Mouse (Mus musculus): ENCODE measurements around the gene Kcnma1. TPM values are rescaled to one million over a fixed set of nuclear protein-coding genes. Genes with fewer than 3 reads are reported as not detected.
A peak's percentile ranks its signal among the peaks of the same experiment; 100 is the strongest.

Gene Kcnma1
- total RNA-seq, 4 experiments from 2014 or later = 54.5 to 65.3 (median 57.1) TPM

DNA sequence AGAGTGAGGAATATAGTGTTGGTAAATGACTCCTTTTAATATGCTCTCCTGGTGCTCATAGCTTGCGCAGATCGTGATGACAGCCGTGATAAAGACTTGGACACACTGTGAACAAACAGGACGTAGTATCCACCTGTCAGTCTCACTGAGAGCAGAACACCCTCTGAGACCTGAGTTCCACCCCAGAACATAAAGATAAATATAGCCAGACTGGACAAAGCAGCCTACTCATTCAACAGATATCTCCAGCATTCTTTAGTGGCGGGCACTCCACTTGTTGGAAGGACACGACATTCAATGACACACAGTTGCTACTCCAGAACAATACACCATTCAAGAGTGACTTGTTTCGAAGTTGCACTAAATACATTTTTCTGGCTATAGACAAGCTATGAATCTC is 408.6 kb downstream of the Kcnma1 start:
- no peak for DNase-seq (ENCODE audit: low spot score in 2 of 2)

DNA sequence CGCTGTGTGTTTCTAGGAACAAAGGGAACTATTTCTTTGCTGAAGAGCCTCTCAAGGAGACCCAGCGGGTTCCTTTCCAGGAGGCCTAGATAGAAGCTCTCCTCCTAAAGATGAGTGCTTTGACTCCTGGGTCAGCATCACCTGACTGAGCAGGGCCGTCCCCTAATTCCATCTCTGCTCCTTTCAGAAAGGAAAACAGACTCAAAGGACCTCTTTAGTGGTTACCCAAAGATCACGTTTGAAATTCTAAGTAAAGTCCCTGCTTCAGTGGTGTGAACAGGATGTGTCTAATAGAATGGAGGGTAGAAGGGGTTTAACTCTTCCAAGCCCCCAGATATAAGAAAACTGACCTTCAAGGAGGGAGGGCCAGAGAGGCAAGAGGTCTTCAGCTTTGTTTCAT is 411.4 kb downstream of the Kcnma1 start:
- DNase-seq (ENCODE audit: low spot score in 2 of 2) = no peak

- DNase-seq (ENCODE audit: low spot score in 2 of 2) = no peak
These were observed 412.2 kb downstream of the Kcnma1 start for GRCm38 (mm10) chr14:23602054-23602453.

- no peak for DNase-seq (ENCODE audit: low spot score in 2 of 2)
These were observed 419.7 kb downstream of the Kcnma1 start for GRCm38 (mm10) chr14:23594629-23595028.

GRCm38 (mm10) chr14:23592826-23593447 is 421.4 kb downstream of the Kcnma1 start:
- DNase-seq (ENCODE audit: low spot score in 2 of 2) = no peak

DNA sequence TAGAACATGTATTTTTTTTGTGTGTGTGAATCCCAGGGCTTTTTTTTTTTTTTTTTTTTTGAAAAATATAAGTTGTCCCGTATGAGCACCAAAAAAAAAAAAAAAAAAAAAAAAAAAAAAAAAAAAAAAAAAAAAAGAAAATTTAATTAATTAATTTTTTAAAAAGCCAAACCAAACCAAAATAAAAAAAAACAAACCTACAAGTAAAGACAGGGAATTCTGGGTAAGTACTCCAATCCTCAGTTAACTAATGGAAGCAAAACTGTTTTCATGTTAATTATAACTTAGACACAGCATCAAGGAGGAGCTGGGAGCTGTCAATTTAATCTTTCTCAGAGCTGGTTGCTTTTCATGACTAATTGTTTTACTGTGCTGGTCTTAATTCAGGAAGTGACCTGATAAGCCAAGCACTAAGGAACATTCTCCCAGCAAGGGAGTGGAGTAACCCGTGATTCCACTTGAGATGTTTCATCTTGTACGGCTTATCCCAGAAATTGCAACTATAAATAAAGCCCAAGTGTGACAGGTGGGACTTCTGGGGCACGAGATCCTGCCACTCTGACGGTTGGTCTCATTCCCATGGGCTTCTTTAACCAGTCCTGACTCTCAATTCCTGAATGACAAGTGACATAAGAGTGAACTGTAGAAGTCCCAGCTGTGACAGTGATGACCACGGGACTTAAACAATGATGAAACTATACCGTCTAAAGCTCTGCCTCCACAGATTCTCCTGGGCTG is 424.4 kb downstream of the Kcnma1 start:
- no peak for DNase-seq (ENCODE audit: low spot score in 2 of 2)

- no peak for DNase-seq (ENCODE audit: low spot score in 2 of 2)
These were observed 426.8 kb downstream of the Kcnma1 start for GRCm38 (mm10) chr14:23587451-23587850.

- DNase-seq (ENCODE audit: low spot score in 2 of 2) = peak in 1 of 2 experiments; percentile 7
These were observed 431.1 kb downstream of the Kcnma1 start for GRCm38 (mm10) chr14:23583235-23583634.

DNA sequence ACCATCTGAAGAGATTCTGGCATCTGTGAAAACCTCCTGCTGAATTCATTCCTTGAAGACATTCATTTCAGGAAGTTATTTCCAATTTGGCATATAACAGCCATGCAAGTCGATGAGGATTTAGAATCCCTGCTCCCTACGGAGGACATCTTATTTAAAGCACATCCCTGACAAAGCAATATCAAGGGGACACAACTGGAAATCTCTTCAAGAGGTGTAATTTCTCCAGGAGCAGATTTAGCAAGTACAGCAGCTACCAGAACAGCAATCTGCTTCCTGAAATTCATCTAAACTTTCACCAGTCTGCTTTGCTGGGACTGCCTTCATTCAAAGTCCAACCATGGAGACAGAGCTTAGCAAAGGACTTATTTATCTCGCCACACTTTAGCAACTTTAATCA is 433.0 kb downstream of the Kcnma1 start:
- no peak for DNase-seq (ENCODE audit: low spot score in 2 of 2)

GRCm38 (mm10) chr14:23575951-23576350 is 438.3 kb downstream of the Kcnma1 start:
- no peak for DNase-seq (ENCODE audit: low spot score in 2 of 2)

- no peak for DNase-seq (ENCODE audit: low spot score in 2 of 2)
These were observed 440.2 kb downstream of the Kcnma1 start for GRCm38 (mm10) chr14:23574136-23574535.

- no peak for DNase-seq (ENCODE audit: low spot score in 2 of 2)
These were observed 440.9 kb downstream of the Kcnma1 start for GRCm38 (mm10) chr14:23573385-23573784.

DNA sequence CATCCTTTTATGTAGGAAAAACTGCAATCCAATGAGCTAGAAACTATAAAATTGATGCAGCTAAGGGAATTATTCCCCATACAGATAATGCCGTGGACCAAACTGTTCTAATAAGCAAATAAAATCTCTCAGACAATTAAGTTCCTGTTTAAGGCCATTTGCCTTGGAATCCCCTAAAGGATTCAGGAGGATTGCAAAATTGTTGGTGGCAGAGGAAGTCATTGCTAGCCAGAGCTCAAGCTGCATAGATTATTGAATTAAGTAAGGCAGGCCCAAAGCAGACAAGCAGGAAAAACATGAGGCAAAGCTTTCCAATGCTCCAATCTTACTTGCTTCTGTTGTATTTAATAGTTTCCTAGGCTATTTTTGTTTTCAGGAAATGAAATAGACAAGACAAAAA is 441.5 kb downstream of the Kcnma1 start:
- no peak for DNase-seq (ENCODE audit: low spot score in 2 of 2)

DNA sequence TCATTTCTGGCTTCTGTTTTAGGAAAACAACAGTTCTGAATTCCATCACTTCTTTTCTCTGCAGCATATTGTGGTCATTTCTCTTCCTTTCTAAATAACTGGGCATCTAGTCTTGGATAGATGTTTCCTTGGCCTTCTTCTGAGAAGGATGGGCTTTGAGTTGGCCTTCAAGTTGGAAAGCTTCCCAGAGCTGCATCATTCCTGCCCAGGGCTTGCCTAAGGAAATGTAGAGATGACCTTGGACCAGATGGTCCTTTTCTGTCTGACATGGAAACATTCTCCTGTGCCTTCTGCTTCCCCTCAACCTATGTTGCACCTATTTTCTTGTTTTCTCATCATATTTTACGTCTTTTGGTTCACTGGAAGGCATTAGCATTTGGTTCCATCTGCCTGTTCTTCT is 444.0 kb downstream of the Kcnma1 start:
- no peak for DNase-seq (ENCODE audit: low spot score in 2 of 2)

- DNase-seq (ENCODE audit: low spot score in 2 of 2) = no peak
These were observed 448.4 kb downstream of the Kcnma1 start for GRCm38 (mm10) chr14:23565931-23566330.

GRCm38 (mm10) chr14:23564474-23564873 is 449.8 kb downstream of the Kcnma1 start:
- DNase-seq (ENCODE audit: low spot score in 2 of 2) = no peak

- DNase-seq (ENCODE audit: low spot score in 2 of 2) = no peak
These were observed 451.1 kb downstream of the Kcnma1 start for GRCm38 (mm10) chr14:23563180-23563579.

DNA sequence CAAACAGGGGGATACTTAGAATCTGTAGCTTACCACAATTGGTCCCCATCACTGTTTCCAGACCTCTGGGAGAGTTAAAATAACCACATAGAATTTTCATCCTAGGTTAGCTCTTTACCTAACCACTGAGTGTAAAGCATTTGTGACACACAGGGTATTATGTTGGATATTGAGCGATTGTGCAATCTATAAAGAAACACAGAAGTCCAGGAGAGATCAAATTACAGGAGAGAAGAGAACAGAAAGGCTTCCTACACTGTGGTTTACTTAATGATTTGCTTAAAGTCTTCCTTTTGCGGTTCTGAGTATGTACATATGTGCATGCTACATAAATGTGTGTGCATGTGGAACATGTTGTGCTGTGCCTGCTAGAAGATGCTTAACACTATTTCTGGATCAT is 458.6 kb downstream of the Kcnma1 start:
- no peak for DNase-seq (ENCODE audit: low spot score in 2 of 2)

DNA sequence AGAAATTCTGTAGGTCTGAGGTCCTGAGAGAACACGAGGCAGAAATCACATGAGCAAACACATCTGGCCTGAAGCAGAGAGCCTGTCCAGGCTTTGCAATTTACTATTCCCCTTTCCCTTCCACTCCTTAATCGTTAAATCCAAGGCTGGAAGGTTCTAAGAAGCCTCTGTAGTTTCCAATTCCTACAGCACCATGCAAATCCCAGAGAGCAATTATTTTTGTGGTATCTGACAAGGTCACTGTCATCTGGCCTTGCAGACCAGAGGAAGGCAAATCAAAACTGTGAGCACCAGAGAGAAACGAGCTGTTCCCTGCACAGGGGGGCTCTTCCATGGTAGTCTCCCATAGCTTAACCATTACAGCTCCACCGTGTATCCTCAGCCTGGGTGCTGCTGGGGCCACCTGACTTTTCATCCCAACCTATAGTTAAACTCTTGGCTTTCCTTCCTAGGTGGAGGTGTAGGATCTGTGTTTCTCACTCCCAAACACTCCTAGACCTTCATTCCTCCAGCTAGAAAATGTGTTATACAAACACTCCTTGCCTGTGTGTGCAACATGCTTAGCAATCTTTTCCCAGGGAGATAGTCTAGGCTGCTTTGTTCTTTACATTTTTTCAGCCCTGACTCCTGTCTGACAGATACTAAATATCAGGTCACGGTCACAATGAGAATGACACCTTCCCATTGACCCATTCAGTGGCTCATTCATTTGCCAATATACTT is 461.9 kb downstream of the Kcnma1 start:
- no peak for DNase-seq (ENCODE audit: low spot score in 2 of 2)

GRCm38 (mm10) chr14:23550467-23550866 is 463.8 kb downstream of the Kcnma1 start:
- no peak for DNase-seq (ENCODE audit: low spot score in 2 of 2)

DNA sequence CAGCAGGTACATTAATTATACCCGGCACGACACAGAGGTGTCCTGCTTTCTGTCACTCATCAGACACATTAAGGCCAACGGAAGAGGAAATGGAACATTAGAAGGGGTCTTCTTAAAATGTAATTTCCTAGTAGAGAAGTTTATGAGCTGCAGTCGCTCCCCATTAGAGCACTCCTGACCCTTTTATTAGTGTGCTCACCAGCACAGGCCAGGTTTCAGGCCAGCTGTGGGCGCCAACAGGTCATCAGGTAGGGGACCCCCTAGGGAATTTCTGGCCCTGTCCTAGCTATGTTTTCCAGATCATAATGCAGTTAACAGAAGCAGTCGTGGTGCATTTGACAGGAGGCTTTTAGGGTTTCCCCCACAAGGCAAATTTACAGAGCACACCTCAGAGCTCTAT is 472.2 kb downstream of the Kcnma1 start:
- no peak for DNase-seq (ENCODE audit: low spot score in 2 of 2)

GRCm38 (mm10) chr14:23539621-23540020 is 474.7 kb downstream of the Kcnma1 start:
- DNase-seq (ENCODE audit: low spot score in 2 of 2) = no peak
